Mouse (Mus musculus) kidney, embryonic 14.5 days (tissue): ENCODE results near the gene Herpud1. TPM values are rescaled to one million over a fixed set of nuclear protein-coding genes. Genes with fewer than 3 reads are reported as not detected.
"Not testable (repeated sequence)": the region's sequence is repeated elsewhere in the genome, so short reads cannot be mapped to it uniquely, and the experiment has no call there.

ENCODE experiments used
- ATAC-seq: fragments of 200-750 bp; cut with Nextera tagmentation; 2 replicates; pipeline ENCODE4 v1.8.0; 2017; ENCODE audit warnings: moderate number of reproducible peaks, mild to moderate bottlenecking, moderate TSS enrichment, moderate library complexity; ENCODE audit not compliant: low FRiP score, low TSS enrichment
- H3K27ac ChIP-seq: fragments of 300-500 bp; sonication (generic); 2 replicates; pipeline ENCODE4 v1.5.1; 2014; ENCODE audit warnings: low read depth, mild to moderate bottlenecking, low read length, moderate library complexity, mixed read lengths
- H3K27me3 ChIP-seq: fragments of 300-500 bp; sonication (generic); 2 replicates; pipeline ENCODE4 v1.6.1; 2014; ENCODE audit warnings: mild to moderate bottlenecking, low read length; ENCODE audit not compliant: control insufficient read depth, insufficient read depth
- H3K36me3 ChIP-seq: fragments of 300-500 bp; sonication (generic); 2 replicates; pipeline ENCODE4 v1.6.1; 2014; ENCODE audit warnings: low read length, mixed read lengths; ENCODE audit not compliant: control insufficient read depth, insufficient read depth
- H3K4me1 ChIP-seq: fragments of 300-500 bp; sonication (generic); 2 replicates; pipeline ENCODE4 v1.6.1; 2014; ENCODE audit warnings: low read length, mixed read lengths; ENCODE audit not compliant: control insufficient read depth, insufficient read depth
- H3K4me2 ChIP-seq: fragments of 300-500 bp; sonication (generic); replicated peaks from 2 replicates; pipeline ENCODE4 v1.6.1; 2014; ENCODE audit warnings: low read depth, mild to moderate bottlenecking, low read length
- H3K4me3 ChIP-seq: fragments of 300-500 bp; sonication (generic); 2 replicates; pipeline ENCODE4 v1.5.1; 2014; ENCODE audit warnings: mild to moderate bottlenecking, low read length
- H3K9ac ChIP-seq: fragments of 300-500 bp; sonication (generic); 2 replicates; pipeline ENCODE4 v1.6.1; 2014; ENCODE audit warnings: low read depth, mild to moderate bottlenecking, low read length, moderate library complexity
- H3K9me3 ChIP-seq: fragments of 300-500 bp; sonication (generic); 2 replicates; pipeline ENCODE4 v1.6.1; 2016; ENCODE audit warnings: low read length; ENCODE audit not compliant: control insufficient read depth
- WGBS: fragments of 180-500 bp; shearing (Covaris S2); extraction: QIAGEN DNeasy Blood & Tissue Kit; methylation state at CpG from one replicate; pipeline ENCODE4 v1.1.7; 2014; 5-methylcytosine and 5-hydroxymethylcytosine counted together
- polyA plus RNA-seq: library from polyadenylated mRNA; unstranded; fragments of >200 nt; fragmentation: Nextera tagmentation; extraction: Ambion mirVana; gene quantifications from 2 replicates; pipeline ENCODE4 v1.2.1, GENCODE M21; 2014

Herpud1 gene
- polyA plus RNA-seq, 1 experiment from 2014 or later: 61.2 TPM

DNA sequence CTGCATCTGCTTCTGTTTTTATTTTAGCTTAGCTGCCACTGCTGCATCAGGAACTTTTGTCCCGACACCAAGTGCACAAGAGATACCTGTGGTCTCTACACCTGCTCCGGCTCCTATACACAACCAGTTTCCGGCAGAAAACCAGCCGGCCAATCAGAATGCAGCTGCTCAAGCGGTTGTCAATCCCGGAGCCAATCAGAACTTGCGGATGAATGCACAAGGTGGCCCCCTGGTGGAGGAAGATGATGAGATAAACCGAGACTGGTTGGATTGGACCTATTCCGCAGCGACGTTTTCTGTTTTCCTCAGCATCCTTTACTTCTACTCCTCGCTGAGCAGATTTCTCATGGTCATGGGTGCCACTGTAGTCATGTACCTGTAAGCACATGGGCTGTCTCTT lies 5.9 kb downstream of the Herpud1 start:
- no peak overlapping the region for H3K9ac ChIP-seq
- H3K36me3 ChIP-seq: peaks cover 63% of the 10 kb centered on the region
- no peak for ATAC-seq
- H3K9me3 ChIP-seq: no peaks in the 10 kb centered on the region
- no peak overlapping the region for H3K4me2 ChIP-seq
- WGBS: 86% methylated on average over 12 of the region's 12 CpGs
- no peak overlapping the region for H3K4me3 ChIP-seq
- H3K27me3 ChIP-seq: no peaks in the 10 kb centered on the region
- no peak overlapping the region for H3K27ac ChIP-seq
- H3K4me1 ChIP-seq: 0 out of 2 replicates have a peak, but pooled peaks cover 7% of the 10 kb centered on the region

DNA sequence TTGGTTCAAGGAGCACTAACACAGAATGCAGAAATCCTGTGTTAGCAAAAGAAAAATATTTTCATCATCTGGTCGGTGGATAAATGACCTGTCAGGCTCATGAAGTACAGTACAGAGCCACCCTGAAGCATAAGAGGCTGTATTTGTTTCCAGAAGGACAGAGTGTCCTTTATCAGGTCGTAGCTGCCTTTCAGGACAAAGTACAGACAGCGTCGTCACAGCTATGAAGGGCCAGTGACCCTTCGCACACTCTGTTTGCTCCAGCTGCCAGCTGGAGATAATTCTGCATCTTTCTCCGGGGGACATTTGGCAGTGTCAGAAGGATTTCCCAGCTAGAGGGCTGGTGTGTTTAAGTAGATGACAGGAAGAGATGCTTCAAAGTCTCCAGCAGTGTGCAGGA lies 6.4 kb downstream of the Herpud1 start:
- Histone ChIP-seq H3K9me3 (no peaks in the 10 kb centered on the region), H3K4me1 (0 out of 2 replicates have a peak, but pooled peaks cover 6% of the 10 kb centered on the region), H3K4me3 (no peak overlapping the region), H3K9ac (no peak overlapping the region), H3K36me3 (peaks cover 63% of the 10 kb centered on the region), H3K27me3 (no peaks in the 10 kb centered on the region), H3K4me2 (no peak overlapping the region), H3K27ac (no peak overlapping the region)
- WGBS: 72% methylated on average over 6 of the region's 6 CpGs
- no peak for ATAC-seq

- Histone ChIP-seq H3K4me1 (no peaks in the 10 kb centered on the region), H3K9ac (no peak overlapping the region), H3K27ac (no peak overlapping the region), H3K4me2 (no peak overlapping the region), H3K4me3 (no peak overlapping the region), H3K9me3 (no peaks in the 10 kb centered on the region), H3K36me3 (peaks cover 46% of the 10 kb centered on the region), H3K27me3 (no peaks in the 10 kb centered on the region)
- no peak for ATAC-seq
- 86% methylated on average over 6 of the region's 6 CpGs for WGBS
Observed at GRCm38 (mm10) chr8:94395851-94396540, 9.8 kb downstream of the Herpud1 start.

GRCm38 (mm10) chr8:94396964-94397657 lies 10.9 kb downstream of the Herpud1 start:
- WGBS: 65% methylated on average over 11 of the region's 11 CpGs
- Histone ChIP-seq H3K9me3 (no peaks in the 10 kb centered on the region), H3K4me2 (no peak overlapping the region), H3K27ac (no peak overlapping the region), H3K4me1 (no peaks in the 10 kb centered on the region), H3K4me3 (no peak overlapping the region), H3K9ac (no peak overlapping the region), H3K36me3 (peaks cover 35% of the 10 kb centered on the region), H3K27me3 (no peaks in the 10 kb centered on the region)
- peak; percentile 60; the same call in 1 of the 2 replicates for ATAC-seq

DNA sequence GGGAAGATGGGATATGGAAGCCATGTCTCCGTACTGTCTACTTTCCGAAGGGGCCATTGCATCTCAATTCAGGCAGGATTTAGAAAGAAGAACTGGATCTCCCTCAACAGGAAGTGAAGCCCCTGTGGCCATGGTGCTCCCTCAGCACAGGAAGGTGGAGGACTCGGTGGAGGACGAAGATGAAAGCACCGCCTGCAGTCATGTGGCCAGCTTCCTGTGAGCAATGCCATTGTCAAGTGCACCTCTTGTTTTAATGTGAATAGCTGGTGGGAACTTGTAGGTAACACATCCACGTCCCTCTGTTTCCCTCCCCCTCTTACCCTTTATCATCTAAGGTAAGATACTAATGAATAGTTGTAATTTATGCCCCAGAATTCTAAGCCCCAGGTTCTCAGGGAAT lies 12.3 kb downstream of the Herpud1 start:
- peaks cover 24% of the 10 kb centered on the region for H3K36me3 ChIP-seq
- ATAC-seq: no peak
- H3K9ac ChIP-seq: no peak overlapping the region
- H3K27ac ChIP-seq: no peak overlapping the region
- no peaks in the 10 kb centered on the region for H3K27me3 ChIP-seq
- no peaks in the 10 kb centered on the region for H3K4me1 ChIP-seq
- WGBS: 73% methylated on average over 6 of the region's 6 CpGs
- no peak overlapping the region for H3K4me2 ChIP-seq
- H3K9me3 ChIP-seq: no peaks in the 10 kb centered on the region
- no peak overlapping the region for H3K4me3 ChIP-seq

GRCm38 (mm10) chr8:94399361-94399953 lies 13.2 kb downstream of the Herpud1 start:
- no peak overlapping the region for H3K4me3 ChIP-seq
- peaks cover 16% of the 10 kb centered on the region for H3K36me3 ChIP-seq
- H3K4me2 ChIP-seq: no peak overlapping the region
- 93% methylated on average over 3 of the region's 3 CpGs for WGBS
- H3K9me3 ChIP-seq: no peaks in the 10 kb centered on the region
- no peaks in the 10 kb centered on the region for H3K4me1 ChIP-seq
- no peak overlapping the region for H3K9ac ChIP-seq
- ATAC-seq: no peak
- H3K27ac ChIP-seq: no peak overlapping the region
- H3K27me3 ChIP-seq: no peaks in the 10 kb centered on the region

GRCm38 (mm10) chr8:94399957-94400356 lies 13.7 kb downstream of the Herpud1 start:
- H3K4me1 ChIP-seq, ATAC-seq, H3K27me3 ChIP-seq, H3K9me3 ChIP-seq, H3K9ac ChIP-seq, H3K27ac ChIP-seq, H3K4me3 ChIP-seq, H3K4me2 ChIP-seq: not testable (repeated sequence)
- peaks cover 11% of the 10 kb centered on the region for H3K36me3 ChIP-seq
- 71% methylated on average over 2 of the region's 2 CpGs for WGBS

GRCm38 (mm10) chr8:94408443-94409080 lies 22.3 kb downstream of the Herpud1 start:
- Histone ChIP-seq H3K9ac (no peak overlapping the region), H3K4me2 (no peak overlapping the region), H3K27ac (no peak overlapping the region), H3K4me1 (no peaks in the 10 kb centered on the region), H3K4me3 (no peak overlapping the region), H3K9me3 (no peaks in the 10 kb centered on the region), H3K27me3 (no peaks in the 10 kb centered on the region), H3K36me3 (no peaks in the 10 kb centered on the region)
- no peak for ATAC-seq
- WGBS: 63% methylated on average over 8 of the region's 8 CpGs

GRCm38 (mm10) chr8:94409523-94409922 lies 23.3 kb downstream of the Herpud1 start:
- ATAC-seq: no peak
- 89% methylated on average over 7 of the region's 7 CpGs for WGBS
- no peak overlapping the region for H3K27ac ChIP-seq
- no peak overlapping the region for H3K9ac ChIP-seq
- H3K27me3 ChIP-seq: no peaks in the 10 kb centered on the region
- H3K4me1 ChIP-seq: no peaks in the 10 kb centered on the region
- H3K9me3 ChIP-seq: no peaks in the 10 kb centered on the region
- no peaks in the 10 kb centered on the region for H3K36me3 ChIP-seq
- H3K4me3 ChIP-seq: no peak overlapping the region
- no peak overlapping the region for H3K4me2 ChIP-seq
